Mouse (Mus musculus): Measurements from ENCODE around the gene Ppp2r5a. TPM values are rescaled to one million over a fixed set of nuclear protein-coding genes. Genes with fewer than 3 reads are reported as not detected.

Gene Ppp2r5a
- total RNA-seq, 2 experiments from 2014 or later = 68.3 to 77.4 TPM

GRCm38 (mm10) chr1:191325726-191326232, 77.3 kb downstream of the Ppp2r5a start, which contains the start of gene Tmem206:
Tmem206 (plus strand) TSS chr1:191325912.
- DNase-seq = peak; percentile 95

- DNase-seq = no peak
These were observed 78.1 kb downstream of the Ppp2r5a start for GRCm38 (mm10) chr1:191324733-191325590.

DNA sequence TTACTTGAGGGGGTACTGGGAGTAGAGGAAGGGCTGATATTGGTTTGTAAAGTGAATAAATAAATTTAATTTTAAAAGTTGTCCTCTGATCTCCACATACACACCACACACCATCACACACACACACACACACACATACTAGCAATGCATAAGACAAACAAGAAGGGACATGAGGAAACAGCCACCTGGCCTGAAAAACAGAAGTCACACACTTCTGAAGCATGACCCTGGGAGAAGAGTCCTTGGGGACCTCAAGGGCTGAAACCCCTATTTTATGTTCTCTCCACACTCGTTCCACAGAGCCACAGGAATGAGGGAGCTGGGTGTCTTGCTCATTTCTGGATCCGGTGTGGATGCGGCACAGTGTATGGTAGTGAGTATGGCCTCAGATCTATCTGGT, 79.7 kb downstream of the Ppp2r5a start:
- no peak for DNase-seq

GRCm38 (mm10) chr1:191318686-191319085, 84.4 kb downstream of the Ppp2r5a start:
- no peak for DNase-seq

DNA sequence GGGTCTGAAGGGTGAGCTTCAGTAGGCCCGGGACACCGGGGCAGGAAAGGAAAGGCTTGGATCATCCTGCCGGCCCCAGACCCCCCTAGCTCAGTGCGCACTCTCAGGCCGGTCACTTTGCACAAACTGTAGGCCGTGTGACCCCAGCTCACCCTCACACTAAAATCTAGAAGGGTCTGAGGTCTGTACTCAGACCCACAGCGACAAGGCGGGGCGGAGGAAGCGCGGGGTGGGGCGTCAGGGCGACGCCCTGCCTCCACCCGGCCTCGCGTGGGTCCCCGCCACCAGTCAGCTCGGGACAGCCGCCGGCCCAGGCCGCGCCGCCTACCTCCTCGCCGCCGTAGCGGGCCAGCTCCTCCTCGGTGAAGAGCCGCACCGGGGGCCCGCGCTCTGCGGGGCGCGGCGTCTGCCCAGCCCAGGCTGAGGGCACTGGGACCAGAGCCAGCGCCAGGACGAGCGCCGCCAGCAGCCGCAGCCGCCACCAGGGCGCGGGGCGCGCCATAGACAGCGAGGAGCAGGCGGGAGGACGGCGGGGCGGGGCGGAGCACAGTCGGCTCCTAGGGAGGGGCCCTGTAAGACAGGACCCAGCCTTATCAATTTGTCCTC, 85.4 kb downstream of the Ppp2r5a start, which contains the start of gene Nenf:
TSS of gene Nenf (minus strand) at position 604 of the 606 bp plus-strand sequence.
- DNase-seq = peak; percentile 76 to 79

- no peak for DNase-seq
These were observed 86.3 kb downstream of the Ppp2r5a start for GRCm38 (mm10) chr1:191316818-191317217.

GRCm38 (mm10) chr1:191313926-191314325, 89.1 kb downstream of the Ppp2r5a start:
- DNase-seq = no peak

DNA sequence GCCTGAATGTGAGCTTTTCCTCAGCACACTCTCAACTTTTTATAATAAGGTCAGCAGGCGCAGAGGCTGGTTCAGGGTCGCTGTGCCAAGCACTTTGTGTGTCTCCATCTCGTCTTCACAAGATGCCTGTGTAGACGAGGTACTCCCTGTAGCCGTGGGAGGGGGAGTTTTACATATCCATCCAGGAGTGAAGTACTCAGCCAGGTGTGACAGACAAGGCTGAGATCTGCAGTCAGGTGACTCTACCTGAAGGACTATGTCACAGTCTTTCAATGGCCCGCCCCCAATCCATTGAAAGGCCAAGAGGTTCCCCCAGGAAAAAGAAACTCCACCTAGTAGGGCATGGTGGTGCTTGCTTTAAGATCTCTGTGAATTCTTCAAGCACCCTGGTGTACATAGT, 89.9 kb downstream of the Ppp2r5a start:
- no peak for DNase-seq

- peak; percentile 61 to 69 for DNase-seq
These were observed 90.5 kb downstream of the Ppp2r5a start for GRCm38 (mm10) chr1:191312513-191312941.

DNA sequence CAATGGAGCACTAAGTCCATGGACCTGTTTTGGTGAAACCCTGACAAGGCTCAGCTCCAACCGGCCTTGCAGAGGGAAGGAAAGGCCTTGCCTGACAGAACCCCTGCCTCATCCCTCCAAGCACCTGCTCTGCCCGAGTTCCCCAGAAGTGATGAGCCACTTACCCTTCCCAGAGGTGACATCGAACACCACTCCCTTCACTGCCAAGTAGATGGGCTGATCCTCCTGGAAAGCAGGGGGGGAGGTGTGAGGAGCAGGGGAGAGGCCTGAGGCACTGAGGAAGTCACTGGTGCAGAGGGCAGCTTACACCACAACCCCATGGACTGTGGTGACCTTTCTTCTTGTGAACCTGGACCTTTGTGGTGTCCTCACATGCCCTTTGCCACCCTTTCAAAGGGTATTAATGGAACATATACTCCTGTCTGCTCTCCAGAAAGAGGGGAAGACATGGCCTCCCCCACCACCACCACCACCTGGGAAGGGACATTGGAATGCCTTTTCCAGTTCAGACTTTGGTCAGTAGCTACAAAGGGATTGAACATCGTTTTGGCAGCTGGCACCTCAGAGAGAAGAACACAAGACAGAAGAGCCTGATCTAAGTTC, 91.7 kb downstream of the Ppp2r5a start:
- DNase-seq = no peak

DNA sequence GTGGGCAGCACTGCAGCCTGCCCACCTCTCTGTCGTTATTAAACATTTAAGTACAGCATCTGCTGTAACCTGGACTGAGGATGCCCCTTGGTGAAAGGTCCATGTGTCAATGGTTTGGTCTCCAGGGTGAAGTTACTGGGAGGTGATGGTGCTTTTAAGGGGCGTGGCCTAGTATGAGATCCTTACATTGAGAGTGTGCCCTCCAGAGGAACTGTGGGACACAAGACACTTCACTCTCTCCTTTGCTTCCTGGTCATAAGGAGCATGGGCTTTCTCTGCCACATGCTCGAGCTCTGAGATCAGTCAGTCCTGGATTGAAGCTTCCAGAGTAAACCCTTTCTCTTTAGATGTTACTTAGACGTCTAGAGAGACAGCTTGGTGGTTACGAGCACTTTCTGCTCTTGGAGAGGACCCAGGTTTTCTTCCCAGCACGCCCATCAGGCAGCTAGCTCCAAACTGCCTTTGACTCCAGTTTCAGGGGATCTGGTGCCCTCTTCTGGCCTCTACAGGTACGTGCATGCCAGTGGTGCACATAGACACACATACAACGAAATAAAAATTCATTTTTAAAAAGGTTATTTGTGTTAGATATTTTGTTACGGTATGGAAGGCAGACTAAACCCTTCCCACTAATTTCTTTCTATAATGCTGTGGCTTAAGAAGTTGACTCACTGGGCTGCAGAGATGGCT, 95.2 kb downstream of the Ppp2r5a start:
- DNase-seq = no peak

- DNase-seq = no peak
These were observed 96.8 kb downstream of the Ppp2r5a start for GRCm38 (mm10) chr1:191306316-191306715.

DNA sequence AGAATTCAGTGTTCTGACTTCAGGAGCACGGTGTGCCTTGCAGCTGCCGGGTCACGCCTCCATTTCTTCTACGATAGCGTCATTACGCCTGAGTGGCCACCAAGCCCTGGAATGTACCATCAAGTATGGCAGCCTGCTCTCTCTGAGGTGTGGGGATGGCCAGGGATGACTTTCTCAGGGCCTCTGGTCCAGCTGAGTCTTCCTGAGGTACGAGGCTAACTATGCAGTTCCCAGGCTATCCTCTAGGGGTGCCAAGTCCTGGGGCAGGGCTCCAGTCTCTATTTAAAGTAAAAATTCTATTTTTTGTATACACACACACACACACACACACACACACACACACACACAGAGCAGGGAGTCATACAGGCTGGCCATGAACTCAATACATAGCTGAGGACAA, 97.5 kb downstream of the Ppp2r5a start:
- no peak for DNase-seq

DNA sequence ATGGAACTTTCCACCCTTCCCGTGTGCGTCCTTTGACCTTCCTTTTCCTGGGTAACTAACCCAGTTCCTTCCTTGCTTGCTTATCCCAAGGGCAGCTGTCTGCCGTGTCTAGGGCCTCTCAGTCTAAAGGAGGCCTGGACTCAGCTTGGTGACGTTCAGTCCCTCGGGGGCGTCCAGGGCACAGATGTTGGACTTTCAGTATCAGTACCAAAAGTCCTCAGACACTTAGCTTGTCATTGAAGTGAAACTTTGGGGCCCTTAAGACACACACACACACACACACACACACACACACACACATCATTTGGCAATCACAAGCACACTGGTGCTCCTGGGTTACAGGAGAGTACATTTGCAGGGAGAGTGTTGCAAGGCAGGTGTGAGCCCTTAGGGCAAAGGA, 98.9 kb downstream of the Ppp2r5a start:
- no peak for DNase-seq

GRCm38 (mm10) chr1:191303736-191304135, 99.3 kb downstream of the Ppp2r5a start:
- no peak for DNase-seq

Other genes starting within 250 kb of the Ppp2r5a start
- gene Fam71a, start 238.5 kb downstream of the Ppp2r5a start, total RNA-seq (2021) = not detected
- gene Atf3, start 185.2 kb downstream of the Ppp2r5a start, total RNA-seq (2021) = 1 to 10 TPM; 1.2 to 1.4 TPM
- gene Nenf, start 85.1 kb downstream of the Ppp2r5a start, total RNA-seq (2021) = 10 to 100 TPM; 60.5 to 66.7 TPM
- 1 to 10 TPM; 9.2 to 9.3 TPM for gene Tmem206, start 77.4 kb downstream of the Ppp2r5a start, total RNA-seq (2021)
- gene Dtl, start 172.3 kb upstream of the Ppp2r5a start, total RNA-seq (2021) = under 1 TPM; 0.73 to 0.80 TPM
- 10 to 100 TPM; 23.9 to 25.0 TPM for gene Ints7, start 172.4 kb upstream of the Ppp2r5a start, total RNA-seq (2021)

Data from layer of hippocampus, postnatal 36 days (tissue).